Mouse (Mus musculus) heart, embryonic 13.5 days (tissue): ENCODE data around the gene C3. TPM values are rescaled to one million over a fixed set of nuclear protein-coding genes. Genes with fewer than 3 reads are reported as not detected.

ENCODE experiments used
- ATAC-seq: fragments of 200-750 bp; cut with Nextera tagmentation; 2 replicates; pipeline ENCODE4 v1.8.0; 2017; ENCODE audit warnings: moderate TSS enrichment; ENCODE audit not compliant: insufficient number of reproducible peaks, low FRiP score, low TSS enrichment; ENCODE audit errors: extremely low read depth
- H3K27ac ChIP-seq: fragments of 300-500 bp; sonication (generic); replicated peaks from 2 replicates; pipeline ENCODE4 v1.5.1; 2015; ENCODE audit warnings: moderate library complexity, mild to moderate bottlenecking, inconsistent platforms
- H3K27me3 ChIP-seq: fragments of 300-500 bp; sonication (generic); replicated peaks from 2 replicates; pipeline ENCODE4 v1.6.1; 2015; ENCODE audit warnings: mild to moderate bottlenecking, inconsistent platforms
- H3K36me3 ChIP-seq: fragments of 300-500 bp; sonication (generic); 2 replicates; pipeline ENCODE4 v1.6.1; 2015; ENCODE audit warnings: mild to moderate bottlenecking, inconsistent platforms
- H3K4me1 ChIP-seq: fragments of 300-500 bp; sonication (generic); 2 replicates; pipeline ENCODE4 v1.6.1; 2015; ENCODE audit warnings: inconsistent platforms
- H3K4me2 ChIP-seq: fragments of 300-500 bp; sonication (generic); 2 replicates; pipeline ENCODE4 v1.6.1; 2015; ENCODE audit warnings: inconsistent platforms, mild to moderate bottlenecking, moderate library complexity
- H3K4me3 ChIP-seq: fragments of 300-500 bp; sonication (generic); 2 replicates; pipeline ENCODE4 v1.5.1; 2015; ENCODE audit warnings: moderate library complexity, mild to moderate bottlenecking, inconsistent platforms
- H3K9ac ChIP-seq: fragments of 300-500 bp; sonication (generic); 2 replicates; pipeline ENCODE4 v1.6.1; 2015; ENCODE audit warnings: inconsistent platforms, mild to moderate bottlenecking, moderate library complexity
- H3K9me3 ChIP-seq: fragments of 300-500 bp; sonication (generic); 2 replicates; pipeline ENCODE4 v1.6.1; 2016; ENCODE audit warnings: inconsistent platforms
- WGBS: fragments of 180-500 bp; shearing (Covaris S2); methylation state at CpG from one replicate; pipeline ENCODE4 v1.1.7; 2015; ENCODE audit warnings: mixed read lengths; 5-methylcytosine and 5-hydroxymethylcytosine counted together
- polyA plus RNA-seq: library from polyadenylated mRNA; unstranded; fragments of >200 nt; fragmentation: Nextera tagmentation; extraction: Ambion mirVana; gene quantifications from 2 replicates; pipeline ENCODE4 v1.2.1, GENCODE M21; 2015

C3 gene
- polyA plus RNA-seq, 1 experiment from 2014 or later, result 1.6 TPM

DNA sequence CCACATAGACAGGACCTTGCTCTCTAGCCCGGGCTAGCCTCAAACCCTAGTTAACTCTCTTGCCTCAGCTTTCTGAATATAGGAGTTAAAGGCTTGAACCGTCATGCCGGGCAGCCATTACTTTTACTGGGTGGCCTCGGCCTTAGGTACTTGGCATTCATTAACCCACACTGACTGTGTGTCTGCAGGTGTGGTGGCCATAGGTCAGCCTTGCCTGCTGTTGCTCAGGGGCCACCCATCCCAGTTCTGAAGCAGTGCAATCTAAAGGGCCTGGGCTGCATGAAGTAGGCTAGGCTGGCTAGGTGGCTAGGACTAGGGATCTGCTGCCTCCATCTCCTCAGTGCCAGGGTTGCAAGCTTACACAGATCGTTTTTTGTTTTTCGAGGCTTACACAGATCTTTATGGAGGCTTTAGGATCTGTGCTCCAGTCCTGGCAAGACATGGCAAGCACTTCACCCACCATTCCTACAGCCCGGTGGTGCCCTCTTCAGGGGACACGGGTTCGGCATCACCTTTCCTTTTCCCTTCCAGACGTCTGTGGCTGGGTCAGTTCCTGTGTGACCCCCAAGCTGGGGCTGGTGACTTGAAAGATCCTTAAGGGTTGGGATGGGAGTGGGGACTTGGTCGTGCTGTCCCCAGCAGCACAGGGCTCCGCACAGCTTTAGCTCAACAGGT is 6.5 kb upstream of the C3 start:
- Histone ChIP-seq H3K4me2 (no peak overlapping the region), H3K4me3 (no peak overlapping the region), H3K9ac (no peak overlapping the region), H3K4me1 (no peaks in the 10 kb centered on the region), H3K36me3 (peaks cover 42% of the 10 kb centered on the region), H3K27ac (no peak overlapping the region), H3K27me3 (0 out of 2 replicates have a peak, but pooled peaks cover 2% of the 10 kb centered on the region), H3K9me3 (no peaks in the 10 kb centered on the region)
- no peak for ATAC-seq
- 81% methylated on average over 12 of the region's 12 CpGs for WGBS

GRCm38 (mm10) chr17:57233038-57233437 is 5.1 kb upstream of the C3 start:
- Histone ChIP-seq H3K4me1 (no peaks in the 10 kb centered on the region), H3K27ac (no peak overlapping the region), H3K4me2 (no peak overlapping the region), H3K4me3 (no peak overlapping the region), H3K27me3 (0 out of 2 replicates have a peak, but pooled peaks cover 5% of the 10 kb centered on the region), H3K9ac (no peak overlapping the region), H3K36me3 (peaks cover 38% of the 10 kb centered on the region), H3K9me3 (no peaks in the 10 kb centered on the region)
- WGBS, result 38% methylated on average over 7 of the region's 7 CpGs
- no peak for ATAC-seq

- Histone ChIP-seq H3K27me3 (0 out of 2 replicates have a peak, but pooled peaks cover 11% of the 10 kb centered on the region), H3K4me2 (no peak overlapping the region), H3K27ac (no peak overlapping the region), H3K36me3 (peaks cover 29% of the 10 kb centered on the region), H3K9me3 (no peaks in the 10 kb centered on the region), H3K9ac (no peak overlapping the region), H3K4me1 (no peaks in the 10 kb centered on the region), H3K4me3 (no peak overlapping the region)
- ATAC-seq, result no peak
- WGBS, result 79% methylated on average over 1 of the region's 1 CpGs
Measured at GRCm38 (mm10) chr17:57232200-57232599, 4.3 kb upstream of the C3 start.

- no peaks in the 10 kb centered on the region for H3K4me1 ChIP-seq
- H3K4me3 ChIP-seq, result no peak overlapping the region
- no peak overlapping the region for H3K27ac ChIP-seq
- no peak overlapping the region for H3K4me2 ChIP-seq
- no peak for ATAC-seq
- H3K27me3 ChIP-seq, result peaks cover 16% of the 10 kb centered on the region
- no peaks in the 10 kb centered on the region for H3K9me3 ChIP-seq
- no peak overlapping the region for H3K9ac ChIP-seq
- peaks cover 21% of the 10 kb centered on the region for H3K36me3 ChIP-seq
Measured at GRCm38 (mm10) chr17:57231321-57231771, 3.4 kb upstream of the C3 start.

DNA sequence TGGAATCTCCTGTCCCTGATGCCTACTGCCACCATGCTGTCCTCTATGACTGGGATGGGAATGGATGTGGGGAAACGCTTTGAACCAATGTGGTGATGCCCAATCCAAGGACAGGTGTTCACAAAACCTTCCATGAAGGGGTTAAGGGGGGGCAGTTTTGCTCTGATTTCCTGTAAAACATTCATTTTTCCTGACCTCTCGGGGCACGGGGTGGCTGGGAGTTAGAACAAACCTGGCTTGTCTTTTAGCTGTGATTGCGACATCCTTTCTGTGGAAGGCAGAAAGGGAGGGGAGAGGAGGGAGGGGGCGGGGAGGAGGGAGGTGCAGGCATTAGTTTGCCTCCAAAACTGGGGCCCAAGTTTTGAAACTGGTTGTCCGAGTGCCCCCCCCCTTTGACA is 2.8 kb upstream of the C3 start:
- no peak for ATAC-seq
- 53% methylated on average over 6 of the region's 6 CpGs for WGBS
- Histone ChIP-seq H3K9ac (no peak overlapping the region), H3K27me3 (peaks cover 21% of the 10 kb centered on the region), H3K27ac (no peak overlapping the region), H3K4me3 (no peak overlapping the region), H3K4me1 (no peaks in the 10 kb centered on the region), H3K4me2 (no peak overlapping the region), H3K9me3 (no peaks in the 10 kb centered on the region), H3K36me3 (peaks cover 15% of the 10 kb centered on the region)

- no peak overlapping the region for H3K27ac ChIP-seq
- no peak for ATAC-seq
Measured at GRCm38 (mm10) chr17:57229851-57230727, 2.2 kb upstream of the C3 start.

GRCm38 (mm10) chr17:57228873-57229272 is 937 bp upstream of the C3 start:
- Histone ChIP-seq H3K9ac (no peak overlapping the region), H3K4me1 (no peaks in the 10 kb centered on the region), H3K27ac (no peak overlapping the region), H3K36me3 (no peaks in the 10 kb centered on the region), H3K4me2 (no peak overlapping the region), H3K9me3 (no peaks in the 10 kb centered on the region), H3K27me3 (peaks cover 39% of the 10 kb centered on the region), H3K4me3 (no peak overlapping the region)
- ATAC-seq, result no peak
- 75% methylated on average over 3 of the region's 3 CpGs for WGBS

More at GRCm38 (mm10) chr17:57229851-57230727, 2.2 kb upstream of the C3 start:
- no peaks in the 10 kb centered on the region for H3K9me3 ChIP-seq
- H3K27me3 ChIP-seq, result peaks cover 27% of the 10 kb centered on the region
- no peaks in the 10 kb centered on the region for H3K4me1 ChIP-seq
- H3K4me2 ChIP-seq, result no peak overlapping the region
- WGBS, result 65% methylated on average over 15 of the region's 15 CpGs
- no peak overlapping the region for H3K9ac ChIP-seq
- H3K36me3 ChIP-seq, result peaks cover 10% of the 10 kb centered on the region
- no peak overlapping the region for H3K4me3 ChIP-seq

DNA sequence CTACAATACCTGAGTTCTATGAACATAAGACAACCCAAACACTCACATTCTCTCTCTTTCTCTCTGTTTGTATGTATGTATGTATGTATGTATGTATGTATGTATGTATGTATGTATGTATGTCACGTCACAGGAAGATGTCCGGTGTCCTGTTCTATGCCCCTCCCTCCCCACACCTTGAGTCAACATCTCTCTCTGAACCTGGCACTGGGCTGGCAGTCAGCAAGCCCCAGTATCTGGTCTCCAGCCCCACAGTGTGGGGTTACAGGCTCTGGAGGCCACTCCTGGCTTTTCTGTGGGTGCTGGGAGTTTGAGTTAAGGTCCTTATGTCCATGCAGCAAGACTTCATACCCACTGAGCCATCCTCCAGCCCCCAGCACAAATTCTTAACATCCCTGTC is 468 bp downstream of the C3 start:
- Histone ChIP-seq H3K27ac (no peak overlapping the region), H3K36me3 (no peaks in the 10 kb centered on the region), H3K27me3 (peaks cover 53% of the 10 kb centered on the region), H3K4me3 (no peak overlapping the region), H3K9ac (no peak overlapping the region), H3K4me1 (no peaks in the 10 kb centered on the region), H3K4me2 (no peak overlapping the region), H3K9me3 (no peaks in the 10 kb centered on the region)
- WGBS, result 88% methylated on average over 2 of the region's 2 CpGs
- ATAC-seq, result no peak

DNA sequence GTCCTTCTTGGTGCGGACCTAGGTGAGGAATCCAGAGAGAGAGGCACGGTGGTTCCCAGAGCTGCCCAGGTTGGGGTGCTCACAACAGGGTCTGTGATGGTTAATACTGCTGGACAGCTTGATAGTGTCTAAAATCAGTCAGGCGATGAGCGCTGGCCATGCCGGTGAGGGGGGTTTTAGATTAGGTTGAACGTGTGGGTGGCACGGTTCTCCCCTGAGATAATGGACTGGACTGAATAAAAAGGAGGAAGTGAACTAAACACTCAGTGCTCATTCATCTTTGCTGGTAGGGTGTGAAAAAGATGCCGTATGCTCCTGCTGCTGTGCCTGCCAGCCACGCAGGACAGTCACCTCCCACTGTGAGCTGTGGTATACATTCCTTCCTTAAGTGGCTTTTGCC is 4.6 kb downstream of the C3 start:
- no peak overlapping the region for H3K9ac ChIP-seq
- no peak for ATAC-seq
- WGBS, result 55% methylated on average over 9 of the region's 9 CpGs
- no peak overlapping the region for H3K4me3 ChIP-seq
- H3K9me3 ChIP-seq, result no peaks in the 10 kb centered on the region
- no peaks in the 10 kb centered on the region for H3K36me3 ChIP-seq
- H3K27me3 ChIP-seq, result peaks cover 69% of the 10 kb centered on the region
- no peak overlapping the region for H3K27ac ChIP-seq
- H3K4me1 ChIP-seq, result no peaks in the 10 kb centered on the region
- H3K4me2 ChIP-seq, result no peak overlapping the region

- Histone ChIP-seq H3K9ac (no peak overlapping the region), H3K4me1 (no peaks in the 10 kb centered on the region), H3K4me2 (no peak overlapping the region), H3K36me3 (no peaks in the 10 kb centered on the region), H3K27ac (no peak overlapping the region), H3K4me3 (no peak overlapping the region), H3K27me3 (peaks cover 63% of the 10 kb centered on the region), H3K9me3 (no peaks in the 10 kb centered on the region)
- 45% methylated on average over 4 of the region's 4 CpGs for WGBS
- no peak for ATAC-seq
Measured at GRCm38 (mm10) chr17:57221911-57222310, 6.0 kb downstream of the C3 start.

DNA sequence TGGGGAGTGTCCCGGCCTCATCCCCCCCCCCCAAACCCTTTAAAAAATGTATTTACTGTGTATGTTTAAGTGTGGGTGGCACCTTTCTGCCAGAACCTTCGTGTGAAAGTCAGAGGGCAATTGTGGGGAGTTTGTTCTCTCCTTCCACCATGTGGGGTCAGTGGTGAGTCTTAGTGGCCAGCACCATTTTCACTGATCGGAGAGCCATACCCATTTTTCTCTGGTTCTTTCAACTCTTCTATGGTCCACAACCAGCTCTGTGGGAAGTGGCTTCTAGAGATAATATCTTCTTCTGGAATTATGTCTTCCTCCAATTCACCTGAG is 8.1 kb downstream of the C3 start:
- Histone ChIP-seq H3K4me2 (no peak overlapping the region), H3K27me3 (peaks cover 55% of the 10 kb centered on the region)
- ATAC-seq, result no peak

More for the DNA sequence above, 8.1 kb downstream of the C3 start:
- 18% methylated on average over 3 of the region's 3 CpGs for WGBS
- no peak overlapping the region for H3K27ac ChIP-seq
- no peaks in the 10 kb centered on the region for H3K4me1 ChIP-seq
- no peaks in the 10 kb centered on the region for H3K36me3 ChIP-seq
- no peaks in the 10 kb centered on the region for H3K9me3 ChIP-seq
- H3K4me3 ChIP-seq, result no peak overlapping the region
- H3K9ac ChIP-seq, result no peak overlapping the region
